Mouse (Mus musculus): ENCODE data around the gene Nwd2. TPM values are rescaled to one million over a fixed set of nuclear protein-coding genes. Genes with fewer than 3 reads are reported as not detected.

The Nwd2 gene
- polyA plus RNA-seq, 1 experiment from 2014 or later = 0.67 TPM

GRCm38 (mm10) chr5:63819519-63819918, 170.6 kb downstream of the Nwd2 start:
- 78% methylated on average over 6 of the region's 6 CpGs for WGBS

GRCm38 (mm10) chr5:63821176-63821575, 172.3 kb downstream of the Nwd2 start:
- Histone ChIP-seq H3K4me2 (replicated peaks) (no peak overlapping the region), H3K36me3 (no peaks in the 10 kb centered on the region), H3K4me3 (no peak overlapping the region), H3K27me3 (no peaks in the 10 kb centered on the region), H3K9ac (no peak overlapping the region), H3K4me1 (no peaks in the 10 kb centered on the region), H3K27ac (no peak overlapping the region), H3K9me3 (no peaks in the 10 kb centered on the region)
- no peak for ATAC-seq (ENCODE audit: insufficient number of reproducible peaks, insufficient read depth, low FRiP score, low TSS enrichment)
- WGBS = 88% methylated on average over 5 of the region's 5 CpGs

More at GRCm38 (mm10) chr5:63819519-63819918, 170.6 kb downstream of the Nwd2 start:
- Histone ChIP-seq H3K27ac (no peak overlapping the region), H3K9me3 (no peaks in the 10 kb centered on the region), H3K4me2 (replicated peaks) (no peak overlapping the region), H3K4me3 (no peak overlapping the region), H3K9ac (no peak overlapping the region), H3K4me1 (no peaks in the 10 kb centered on the region), H3K27me3 (no peaks in the 10 kb centered on the region), H3K36me3 (no peaks in the 10 kb centered on the region)
- ATAC-seq (ENCODE audit: insufficient number of reproducible peaks, insufficient read depth, low FRiP score, low TSS enrichment) = no peak

- no peaks in the 10 kb centered on the region for H3K27me3 ChIP-seq
- no peaks in the 10 kb centered on the region for H3K4me1 ChIP-seq
- WGBS = 73% methylated on average over 8 of the region's 8 CpGs
- H3K27ac ChIP-seq = no peak overlapping the region
- no peak for ATAC-seq (ENCODE audit: insufficient number of reproducible peaks, insufficient read depth, low FRiP score, low TSS enrichment)
- no peaks in the 10 kb centered on the region for H3K9me3 ChIP-seq
- H3K4me2 ChIP-seq (replicated peaks) = no peak overlapping the region
- no peaks in the 10 kb centered on the region for H3K36me3 ChIP-seq
- no peak overlapping the region for H3K4me3 ChIP-seq
- H3K9ac ChIP-seq = no peak overlapping the region
These were observed 173.0 kb downstream of the Nwd2 start for GRCm38 (mm10) chr5:63821860-63822259.

GRCm38 (mm10) chr5:63823362-63824332, 174.7 kb downstream of the Nwd2 start:
- H3K4me1 ChIP-seq = no peaks in the 10 kb centered on the region
- H3K4me2 ChIP-seq (replicated peaks) = no peak overlapping the region
- no peak for ATAC-seq (ENCODE audit: insufficient number of reproducible peaks, insufficient read depth, low FRiP score, low TSS enrichment)
- no peak overlapping the region for H3K4me3 ChIP-seq
- no peak overlapping the region for H3K9ac ChIP-seq
- H3K27me3 ChIP-seq = no peaks in the 10 kb centered on the region
- WGBS = 67% methylated on average over 10 of the region's 10 CpGs
- H3K36me3 ChIP-seq = no peaks in the 10 kb centered on the region
- H3K27ac ChIP-seq = no peak overlapping the region
- no peaks in the 10 kb centered on the region for H3K9me3 ChIP-seq

GRCm38 (mm10) chr5:63824599-63825350, 175.9 kb downstream of the Nwd2 start:
- H3K27ac ChIP-seq = no peak overlapping the region
- ATAC-seq (ENCODE audit: insufficient number of reproducible peaks, insufficient read depth, low FRiP score, low TSS enrichment) = no peak
- no peak overlapping the region for H3K4me2 ChIP-seq (replicated peaks)
- H3K27me3 ChIP-seq = no peaks in the 10 kb centered on the region
- H3K4me3 ChIP-seq = no peak overlapping the region
- WGBS = 78% methylated on average over 8 of the region's 8 CpGs
- H3K9ac ChIP-seq = no peak overlapping the region
- no peaks in the 10 kb centered on the region for H3K9me3 ChIP-seq
- H3K36me3 ChIP-seq = no peaks in the 10 kb centered on the region
- H3K4me1 ChIP-seq = no peaks in the 10 kb centered on the region

GRCm38 (mm10) chr5:63825881-63826280, 177.0 kb downstream of the Nwd2 start:
- 70% methylated on average over 5 of the region's 5 CpGs for WGBS
- Histone ChIP-seq H3K4me1 (no peaks in the 10 kb centered on the region), H3K9me3 (no peaks in the 10 kb centered on the region), H3K27me3 (no peaks in the 10 kb centered on the region), H3K4me3 (no peak overlapping the region), H3K27ac (no peak overlapping the region), H3K4me2 (replicated peaks) (no peak overlapping the region), H3K36me3 (no peaks in the 10 kb centered on the region), H3K9ac (no peak overlapping the region)
- no peak for ATAC-seq (ENCODE audit: insufficient number of reproducible peaks, insufficient read depth, low FRiP score, low TSS enrichment)

- Histone ChIP-seq H3K4me3 (no peak overlapping the region), H3K27me3 (no peaks in the 10 kb centered on the region), H3K27ac (no peak overlapping the region), H3K9me3 (no peaks in the 10 kb centered on the region), H3K36me3 (no peaks in the 10 kb centered on the region), H3K9ac (no peak overlapping the region), H3K4me2 (replicated peaks) (no peak overlapping the region), H3K4me1 (no peaks in the 10 kb centered on the region)
- ATAC-seq (ENCODE audit: insufficient number of reproducible peaks, insufficient read depth, low FRiP score, low TSS enrichment) = no peak
- 52% methylated on average over 6 of the region's 6 CpGs for WGBS
These were observed 178.1 kb downstream of the Nwd2 start for GRCm38 (mm10) chr5:63827006-63827405.

GRCm38 (mm10) chr5:63827415-63828053, 178.6 kb downstream of the Nwd2 start:
- Histone ChIP-seq H3K36me3 (no peaks in the 10 kb centered on the region), H3K9me3 (no peaks in the 10 kb centered on the region), H3K4me3 (no peak overlapping the region), H3K4me1 (no peaks in the 10 kb centered on the region), H3K27ac (no peak overlapping the region), H3K4me2 (replicated peaks) (no peak overlapping the region), H3K27me3 (no peaks in the 10 kb centered on the region), H3K9ac (no peak overlapping the region)
- 37% methylated on average over 5 of the region's 5 CpGs for WGBS
- no peak for ATAC-seq (ENCODE audit: insufficient number of reproducible peaks, insufficient read depth, low FRiP score, low TSS enrichment)

GRCm38 (mm10) chr5:63828380-63829185, 179.7 kb downstream of the Nwd2 start:
- no peaks in the 10 kb centered on the region for H3K27me3 ChIP-seq
- H3K4me2 ChIP-seq (replicated peaks) = no peak overlapping the region
- ATAC-seq (ENCODE audit: insufficient number of reproducible peaks, insufficient read depth, low FRiP score, low TSS enrichment) = no peak
- WGBS = 74% methylated on average over 10 of the region's 10 CpGs
- no peak overlapping the region for H3K27ac ChIP-seq
- no peaks in the 10 kb centered on the region for H3K4me1 ChIP-seq
- H3K36me3 ChIP-seq = no peaks in the 10 kb centered on the region
- no peak overlapping the region for H3K9ac ChIP-seq
- H3K4me3 ChIP-seq = no peak overlapping the region
- no peaks in the 10 kb centered on the region for H3K9me3 ChIP-seq

- Histone ChIP-seq H3K4me1 (no peaks in the 10 kb centered on the region), H3K36me3 (no peaks in the 10 kb centered on the region), H3K27ac (no peak overlapping the region), H3K4me3 (no peak overlapping the region), H3K9ac (no peak overlapping the region), H3K27me3 (no peaks in the 10 kb centered on the region), H3K4me2 (replicated peaks) (no peak overlapping the region), H3K9me3 (no peaks in the 10 kb centered on the region)
- WGBS = 54% methylated on average over 4 of the region's 4 CpGs
- ATAC-seq (ENCODE audit: insufficient number of reproducible peaks, insufficient read depth, low FRiP score, low TSS enrichment) = no peak
These were observed 182.2 kb downstream of the Nwd2 start for GRCm38 (mm10) chr5:63831054-63831453.

GRCm38 (mm10) chr5:63833955-63834354, 185.1 kb downstream of the Nwd2 start:
- no peaks in the 10 kb centered on the region for H3K4me1 ChIP-seq
- ATAC-seq (ENCODE audit: insufficient number of reproducible peaks, insufficient read depth, low FRiP score, low TSS enrichment) = no peak
- H3K27ac ChIP-seq = no peak overlapping the region
- no peak overlapping the region for H3K9ac ChIP-seq
- H3K4me3 ChIP-seq = no peak overlapping the region
- H3K27me3 ChIP-seq = no peaks in the 10 kb centered on the region
- no peak overlapping the region for H3K4me2 ChIP-seq (replicated peaks)
- no peaks in the 10 kb centered on the region for H3K9me3 ChIP-seq
- no peaks in the 10 kb centered on the region for H3K36me3 ChIP-seq
- WGBS = 56% methylated on average over 5 of the region's 5 CpGs
